1 mouse cellular context compared by ENCODE assay signal in genomic region chr1:45527476-45527875, GRCm38 (mm10). TPM values are rescaled to one million over a fixed set of nuclear protein-coding genes. Genes with fewer than 3 reads are reported as not detected.
"Had no signal": no experiment of that assay in that cellular context is flagged by ENCODE, and none has a peak within 500 bp of the region (broad histone marks: within the 10 kb centered on the region; RNA-seq: fewer than 3 reads in every experiment).

No protein-coding gene starts in this region.

RNA-seq across cellular contexts. Expression of gene Col5a2, which starts 24.4 kb away (rescaled TPM):
- polyA plus RNA-seq: inflammation-experienced regulatory T-cells, adult 6 months had no signal
